Mouse (Mus musculus) B cell, adult 2 months (primary cell): ENCODE results near the gene Cyp4f18.
"Not testable (repeated sequence)": the region's sequence is repeated elsewhere in the genome, so short reads cannot be mapped to it uniquely, and the experiment has no call there.

Experiments
- DNase-seq, 2 experiments: peaks; one replicate each; pipeline ENCODE4 v3.0.0; 2022

The Cyp4f18 gene

GRCm38 (mm10) chr8:71974211-71974610 is 35.2 kb downstream of the Cyp4f18 start:
- no peak for DNase-seq

- no peak for DNase-seq
Observed at GRCm38 (mm10) chr8:71971945-71972344, 37.5 kb downstream of the Cyp4f18 start.

GRCm38 (mm10) chr8:71968636-71969035 is 40.8 kb downstream of the Cyp4f18 start:
- DNase-seq = no peak

GRCm38 (mm10) chr8:71968100-71968499 is 41.3 kb downstream of the Cyp4f18 start:
- DNase-seq = no peak

DNA sequence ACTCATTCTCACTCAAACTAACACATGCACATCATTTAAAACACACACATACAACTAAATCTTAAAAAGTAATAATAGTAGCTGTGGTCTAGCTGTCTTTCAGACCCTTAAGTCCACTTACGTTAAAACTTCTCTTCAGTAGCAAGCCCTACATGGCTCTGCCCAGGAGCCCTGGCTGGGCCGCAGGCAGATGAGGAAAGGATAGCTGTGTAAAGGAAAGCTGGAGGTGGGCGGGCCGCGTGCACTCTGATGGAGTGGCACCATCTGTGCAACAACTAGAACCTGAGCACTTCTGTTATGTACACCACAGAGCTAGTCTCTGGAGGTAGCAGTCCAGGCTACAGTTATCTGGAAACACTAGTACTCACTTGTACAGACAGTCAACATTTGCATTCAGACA is 42.2 kb downstream of the Cyp4f18 start:
- no peak for DNase-seq

GRCm38 (mm10) chr8:71966411-71966810 is 43.0 kb downstream of the Cyp4f18 start:
- DNase-seq = peak in 1 of 2 experiments; percentile 22

GRCm38 (mm10) chr8:71965166-71965565 is 44.3 kb downstream of the Cyp4f18 start:
- no peak for DNase-seq

GRCm38 (mm10) chr8:71964051-71964450 is 45.4 kb downstream of the Cyp4f18 start:
- no peak for DNase-seq

- DNase-seq = no peak
Observed at GRCm38 (mm10) chr8:71961796-71962195, 47.6 kb downstream of the Cyp4f18 start.

GRCm38 (mm10) chr8:71960483-71960882 is 48.9 kb downstream of the Cyp4f18 start:
- DNase-seq = no peak

GRCm38 (mm10) chr8:71954666-71955065 is 54.8 kb downstream of the Cyp4f18 start:
- no peak for DNase-seq

GRCm38 (mm10) chr8:71952961-71953700 is 56.3 kb downstream of the Cyp4f18 start:
- not testable (repeated sequence) for DNase-seq

DNA sequence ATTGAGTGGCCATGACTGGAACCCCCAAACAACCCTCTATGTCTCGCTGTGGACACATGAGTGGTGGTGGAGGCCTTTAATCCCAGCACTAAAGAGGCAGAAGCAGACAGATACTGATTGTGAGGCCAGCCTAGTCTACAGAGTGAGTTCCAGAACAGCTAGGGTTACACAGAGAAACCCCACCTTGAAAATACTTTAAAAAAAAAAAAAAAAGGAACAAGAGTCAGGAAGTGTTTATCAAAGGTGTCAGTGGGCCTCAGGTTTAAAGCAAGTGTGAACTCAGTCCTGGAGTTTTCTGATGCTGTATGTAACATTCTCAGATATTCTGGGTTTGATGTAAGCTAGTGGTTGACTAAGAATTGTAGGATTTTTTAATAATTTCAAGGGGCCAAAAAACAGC is 56.9 kb downstream of the Cyp4f18 start:
- peak; percentile 6 to 12 for DNase-seq

- DNase-seq = peak; percentile 20 to 33
Observed at GRCm38 (mm10) chr8:71951436-71952161, 57.8 kb downstream of the Cyp4f18 start.

DNA sequence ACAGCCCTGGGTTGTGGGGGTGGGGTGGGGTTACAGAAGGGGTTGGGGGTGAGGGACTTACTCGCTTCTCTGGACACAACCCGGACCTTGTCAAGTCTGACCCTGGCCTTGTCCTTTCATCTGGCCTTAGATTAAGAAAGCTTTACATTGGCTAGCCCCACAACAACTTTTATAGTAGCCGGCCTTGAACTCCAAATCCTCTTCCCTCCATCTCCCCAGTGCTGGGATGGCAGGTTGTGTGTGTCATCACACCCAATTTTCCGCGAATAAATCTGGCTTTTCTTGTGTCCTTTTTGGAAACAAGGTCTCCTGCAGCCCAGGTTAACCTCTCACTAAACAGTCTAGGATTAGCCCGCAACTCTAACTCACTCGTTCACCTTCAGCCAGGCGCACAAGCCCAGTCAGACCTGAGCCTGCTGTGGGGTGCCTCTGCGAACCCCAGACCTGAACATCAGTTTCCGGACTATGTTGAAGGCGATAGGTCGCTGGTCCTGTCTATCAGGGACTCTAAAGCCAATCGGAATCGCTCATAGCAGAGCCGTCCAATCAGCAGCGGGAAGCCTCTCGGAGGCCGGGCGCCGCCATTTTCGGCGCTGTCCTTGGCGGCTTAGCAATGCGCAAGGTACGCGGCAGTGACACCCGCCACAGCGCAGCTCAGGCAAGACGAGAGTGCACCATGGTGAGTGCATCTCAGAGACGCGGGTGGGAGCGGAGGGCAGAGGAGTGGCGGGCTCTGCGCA is 58.8 kb downstream of the Cyp4f18 start, which contains the start of gene Zfp961:
Zfp961 (plus strand) TSS at position 557 of the 740 bp plus-strand sequence.
- DNase-seq = peak; percentile 94

GRCm38 (mm10) chr8:71948624-71949023 is 60.8 kb downstream of the Cyp4f18 start:
- no peak for DNase-seq

DNA sequence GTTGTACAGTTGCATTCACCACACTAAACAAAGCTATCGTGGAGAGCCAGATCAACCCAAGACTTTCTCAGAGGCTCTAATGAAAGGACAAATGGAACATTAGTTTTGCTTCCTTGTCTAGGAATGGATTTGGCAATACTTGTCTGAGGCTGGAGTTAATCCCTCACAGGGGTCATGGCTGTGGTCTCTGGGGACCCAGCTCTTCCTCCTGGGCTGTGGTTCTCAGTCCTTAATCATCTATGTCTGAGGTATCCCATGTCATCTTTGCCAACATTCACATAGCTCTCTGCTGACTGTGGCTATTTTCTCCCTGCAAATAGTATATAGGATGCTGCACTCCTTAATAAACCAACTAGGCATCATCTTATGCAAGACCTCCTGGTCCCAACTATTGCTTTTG is 67.7 kb downstream of the Cyp4f18 start:
- DNase-seq = no peak

DNA sequence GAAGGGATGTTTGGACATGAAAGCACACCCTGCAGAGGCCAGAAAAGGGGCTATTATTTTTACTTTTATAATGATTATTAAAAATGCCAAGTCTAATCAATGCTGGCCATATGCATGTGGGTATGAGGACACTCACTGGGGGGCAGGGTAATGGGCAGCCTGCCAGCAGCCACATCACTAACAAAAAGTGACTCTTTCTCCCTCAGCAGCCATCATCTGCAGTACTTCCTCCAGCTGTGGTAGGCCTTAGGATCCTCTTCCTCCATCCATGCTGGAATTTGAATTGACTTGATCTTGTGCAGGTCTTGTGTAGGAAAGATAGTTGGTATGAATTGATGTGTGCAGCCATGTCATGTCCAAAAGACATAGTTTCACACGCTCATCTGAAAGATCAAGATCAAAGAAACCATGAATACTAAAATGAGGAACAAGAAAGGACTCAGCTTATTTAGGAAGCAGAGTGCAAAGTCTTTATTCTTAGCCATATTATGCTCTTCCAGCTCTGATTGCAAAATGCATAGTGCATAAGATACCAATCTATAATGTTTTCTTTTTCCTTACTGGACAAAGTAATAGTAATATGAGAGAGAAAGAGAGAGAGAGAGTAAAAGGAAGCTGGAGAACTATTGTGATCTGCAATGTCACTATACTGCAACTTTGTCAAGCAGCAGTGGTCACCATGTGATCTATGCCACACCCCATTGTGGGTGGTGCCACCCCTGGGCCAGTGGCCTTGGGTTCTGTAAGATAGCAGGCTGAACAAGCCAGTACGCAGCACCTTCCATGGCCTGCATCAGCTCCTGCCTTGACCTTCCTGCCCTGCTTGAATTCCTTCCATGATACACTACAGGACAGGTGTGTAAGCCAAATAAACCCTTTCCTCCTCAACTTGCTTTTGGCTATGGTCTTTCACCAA is 68.9 kb downstream of the Cyp4f18 start:
- peak; percentile 53 to 60 for DNase-seq
